Mouse (Mus musculus) lung, postnatal 25 days (tissue): ENCODE measurements around the gene Tmem274.

Experiments used
- DNase-seq: peaks from one replicate; pipeline ENCODE4 v3.0.0; 2022; ENCODE audit warnings: low spot score

The Tmem274 gene

GRCm38 (mm10) chr4:149484566-149484965, 7.4 kb downstream of the Tmem274 start:
- DNase-seq = no peak

- DNase-seq = peak; percentile 93
These were observed 8.1 kb downstream of the Tmem274 start, which contains the start of the genes Nmnat1 and Lzic for GRCm38 (mm10) chr4:149485053-149485824. Gene Nmnat1 (minus strand): TSS chr4:149485202. Gene Lzic (plus strand): TSS chr4:149485229.

GRCm38 (mm10) chr4:149485825-149486206, 8.6 kb downstream of the Tmem274 start:
- peak; percentile 34 for DNase-seq

- no peak for DNase-seq
These were observed 10.6 kb downstream of the Tmem274 start for GRCm38 (mm10) chr4:149487729-149488128.

- DNase-seq = peak; percentile 12
These were observed 12.4 kb downstream of the Tmem274 start for GRCm38 (mm10) chr4:149489415-149490240.

- DNase-seq = no peak
These were observed 14.0 kb downstream of the Tmem274 start for GRCm38 (mm10) chr4:149491151-149491550.

GRCm38 (mm10) chr4:149496612-149497011, 19.4 kb downstream of the Tmem274 start:
- no peak for DNase-seq

GRCm38 (mm10) chr4:149498901-149499300, 21.7 kb downstream of the Tmem274 start:
- no peak for DNase-seq

- no peak for DNase-seq
These were observed 22.6 kb downstream of the Tmem274 start for GRCm38 (mm10) chr4:149499790-149500189.

GRCm38 (mm10) chr4:149504363-149504762, 27.2 kb downstream of the Tmem274 start:
- no peak for DNase-seq

GRCm38 (mm10) chr4:149504858-149505257, 27.7 kb downstream of the Tmem274 start:
- no peak for DNase-seq

- DNase-seq = no peak
These were observed 28.2 kb downstream of the Tmem274 start for GRCm38 (mm10) chr4:149505261-149505967.

GRCm38 (mm10) chr4:149506904-149507303, 29.7 kb downstream of the Tmem274 start:
- no peak for DNase-seq

- peak; percentile 19 for DNase-seq
These were observed 34.1 kb downstream of the Tmem274 start for GRCm38 (mm10) chr4:149511221-149511646.

- DNase-seq = no peak
These were observed 34.9 kb downstream of the Tmem274 start for GRCm38 (mm10) chr4:149512072-149512471.

GRCm38 (mm10) chr4:149515706-149516105, 38.5 kb downstream of the Tmem274 start:
- DNase-seq = no peak

GRCm38 (mm10) chr4:149517868-149518340, 40.7 kb downstream of the Tmem274 start, which contains the start of gene Ctnnbip1:
Gene Ctnnbip1 (plus strand): TSS chr4:149518236.
- DNase-seq = peak; percentile 97

GRCm38 (mm10) chr4:149518351-149519220, 41.4 kb downstream of the Tmem274 start:
- DNase-seq = no peak

- no peak for DNase-seq
These were observed 44.1 kb downstream of the Tmem274 start for GRCm38 (mm10) chr4:149521258-149521657.

GRCm38 (mm10) chr4:149523961-149524360, 46.8 kb downstream of the Tmem274 start:
- DNase-seq = no peak

- DNase-seq = no peak
These were observed 48.0 kb downstream of the Tmem274 start for GRCm38 (mm10) chr4:149525170-149525569.
